Mouse (Mus musculus) megakaryocyte progenitor cell, adult 5-6 weeks (primary cell): Measurements from ENCODE around the gene Ihh. TPM values are rescaled to one million over a fixed set of nuclear protein-coding genes. Genes with fewer than 3 reads are reported as not detected.
A peak's percentile ranks its signal among the peaks of the same experiment; 100 is the strongest.

Experiments
- ATAC-seq: replicated peaks from 2 replicates; pipeline ENCODE4 v1.8.0; 2016; ENCODE audit warnings: mild to moderate bottlenecking, moderate TSS enrichment, inconsistent platforms; ENCODE audit not compliant: poor library complexity
- total RNA-seq, 2 experiments: library from RNA; stranded (forward) in 1 of 2; stranded (reverse) in 1 of 2; fragments of 157-497, 149-512 nt in 1 of 2; fragments of 200-1000 nt in 1 of 2; gene quantifications; 2 replicates each; pipeline versions ENCODE4 v1.2.3 to v1.2.4; 2015 to 2017

Gene Ihh
- total RNA-seq (2015) (0.07 TPM in 1 of 2 replicates, not detected in the other), total RNA-seq (2017) (not detected in 2 replicates)

GRCm38 (mm10) chr1:74951556-74952210 lies at the start of gene Ihh:
Gene Ihh (minus strand): TSS chr1:74951672.
- ATAC-seq, result no peak

- no peak for ATAC-seq
Measured at GRCm38 (mm10) chr1:75001183-75001582, 49.7 kb upstream of the Ihh start.

GRCm38 (mm10) chr1:75000496-75000895 lies 49.0 kb upstream of the Ihh start:
- ATAC-seq, result peak; percentile 61

GRCm38 (mm10) chr1:74999173-74999572 lies 47.7 kb upstream of the Ihh start:
- peak; percentile 51 for ATAC-seq

GRCm38 (mm10) chr1:74997231-74997630 lies 45.8 kb upstream of the Ihh start:
- ATAC-seq, result peak; percentile 63

GRCm38 (mm10) chr1:74977001-74977400 lies 25.5 kb upstream of the Ihh start:
- ATAC-seq, result no peak

GRCm38 (mm10) chr1:74975936-74976335 lies 24.5 kb upstream of the Ihh start:
- ATAC-seq, result no peak

GRCm38 (mm10) chr1:74973590-74973989 lies 22.1 kb upstream of the Ihh start:
- no peak for ATAC-seq

GRCm38 (mm10) chr1:74971353-74972050 lies 20.0 kb upstream of the Ihh start:
- ATAC-seq, result no peak

GRCm38 (mm10) chr1:74967962-74968580 lies 16.6 kb upstream of the Ihh start:
- no peak for ATAC-seq

GRCm38 (mm10) chr1:74964494-74965215 lies 13.2 kb upstream of the Ihh start:
- peak; percentile 83 for ATAC-seq

- no peak for ATAC-seq
Measured at GRCm38 (mm10) chr1:74962853-74963227, 11.4 kb upstream of the Ihh start.

GRCm38 (mm10) chr1:74962126-74962852 lies 10.8 kb upstream of the Ihh start:
- no peak for ATAC-seq

- ATAC-seq, result no peak
Measured at GRCm38 (mm10) chr1:74961722-74962121, 10.2 kb upstream of the Ihh start.

GRCm38 (mm10) chr1:74960059-74960458 lies 8.6 kb upstream of the Ihh start:
- no peak for ATAC-seq

- ATAC-seq, result no peak
Measured at GRCm38 (mm10) chr1:74950576-74951490, 639 bp downstream of the Ihh start.

GRCm38 (mm10) chr1:74950066-74950465 lies 1.4 kb downstream of the Ihh start:
- peak; percentile 42; the same call in 1 of the 2 replicates for ATAC-seq

- no peak for ATAC-seq
Measured at GRCm38 (mm10) chr1:74949666-74950050, 1.8 kb downstream of the Ihh start.

- peak; percentile 82 for ATAC-seq
Measured at GRCm38 (mm10) chr1:74948784-74949665, 2.4 kb downstream of the Ihh start.
